Comparison of ENCODE assay signal across 22 mouse cellular contexts in genomic region chr2:73164666-73165065, GRCm38 (mm10). TPM values are rescaled to one million over a fixed set of nuclear protein-coding genes. Genes with fewer than 3 reads are reported as not detected.
DNase-seq lines count a peak whose midpoint lies in the region; ATAC-seq and TF ChIP-seq lines count a peak whose summit lies in the region.
"Had no signal": no experiment of that assay in that cellular context is flagged by ENCODE, and none has a peak within 500 bp of the region (broad histone marks: within the 10 kb centered on the region; RNA-seq: fewer than 3 reads in every experiment).

No protein-coding gene starts in this region.

- H3K4me3 ChIP-seq in heart, embryonic 11.5 days (ENCODE audit: low read depth, low read length) = no peak overlapping the region
- H3K4me3 ChIP-seq in lung, postnatal 0 days (ENCODE audit: low read depth, low read length) = no peak overlapping the region

- no peaks in the 10 kb centered on the region for H3K9me3 ChIP-seq in heart, embryonic 11.5 days (replicated peaks; ENCODE audit: control insufficient read depth, low read length)
- H3K9me3 ChIP-seq in lung, postnatal 0 days (ENCODE audit: low read length) = no peaks in the 10 kb centered on the region
- H3K9me3 ChIP-seq: G1E had no signal

- no peak for ATAC-seq in heart, embryonic 11.5 days (replicated peaks; ENCODE audit: insufficient number of reproducible peaks, low FRiP score, low TSS enrichment)
- ATAC-seq in lung, postnatal 0 days = peak; percentile 46
- ATAC-seq: activated CD4-positive, CD25-positive, alpha-beta regulatory T cell, adult 4 months; CD4-positive, CD25-positive, alpha-beta regulatory T cell, adult 4 months; Patski had no signal

- no peak overlapping the region for H3K4me2 ChIP-seq in heart, embryonic 11.5 days
- no peak overlapping the region for H3K4me2 ChIP-seq in lung, postnatal 0 days (replicated peaks; ENCODE audit: low read depth, low read length)

- H3K27me3 ChIP-seq in heart, embryonic 11.5 days (ENCODE audit: control insufficient read depth, insufficient read depth, low read length) = no peaks in the 10 kb centered on the region
- H3K27me3 ChIP-seq in lung, postnatal 0 days (replicated peaks; ENCODE audit: insufficient read depth, low read length) = no peaks in the 10 kb centered on the region
- H3K27me3 ChIP-seq: CH12.LX, Patski had no signal

- H3K9ac ChIP-seq in heart, embryonic 11.5 days (ENCODE audit: low read depth, low read length) = no peak overlapping the region
- H3K9ac ChIP-seq in lung, postnatal 0 days (replicated peaks; ENCODE audit: low read depth) = no peak overlapping the region

- no peak for TF ChIP-seq EP300 in lung, postnatal 0 days (IDR thresholded peaks at IDR 0.05)

- H3K36me3 ChIP-seq in heart, embryonic 11.5 days (ENCODE audit: control insufficient read depth, insufficient read depth, low read length) = no peaks in the 10 kb centered on the region
- no peaks in the 10 kb centered on the region for H3K36me3 ChIP-seq in lung, postnatal 0 days (ENCODE audit: insufficient read depth, low read length)

- H3K27ac ChIP-seq in heart, embryonic 11.5 days (ENCODE audit: low read depth, low read length) = no peak overlapping the region
- H3K27ac ChIP-seq in lung, postnatal 0 days (ENCODE audit: low read length) = no peak overlapping the region

- peak; percentile 2 for DNase-seq in heart, adult 11 months
- DNase-seq in lung, postnatal 0 days (ENCODE audit: low spot score) = peak; percentile 70
- DNase-seq in lung, postnatal 4 days = no peak
- peak; percentile 29 for DNase-seq in lung, postnatal 25 days (ENCODE audit: low spot score)
- DNase-seq in lung, postnatal 14 days = no peak
- peak; percentile 60 for DNase-seq in lung, postnatal 36 days
- no peak for DNase-seq in lung, postnatal 10 days
- DNase-seq: adrenal gland, adult 2 months; adrenal gland, adult 8-10 months; adrenal gland, postnatal 10 days; adrenal gland, postnatal 14 days; adrenal gland, postnatal 25 days; adrenal gland, postnatal 36 days; B cell, adult 2 months; cerebellum, adult 11 months; cerebellum, adult 11-12 months had no signal

- H3K4me1 ChIP-seq in heart, embryonic 11.5 days (ENCODE audit: control insufficient read depth, insufficient read depth, low read length) = no peaks in the 10 kb centered on the region
- H3K4me1 ChIP-seq in lung, postnatal 0 days (ENCODE audit: insufficient read depth, low read depth, low read length) = no peaks in the 10 kb centered on the region; the same call in 1 of the 2 replicates

- WGBS in heart, embryonic 11.5 days (ENCODE audit: insufficient replicate concordance) = 63% methylated on average over 1 of the region's 1 CpGs
- WGBS in lung, postnatal 0 days = 44% methylated on average over 1 of the region's 1 CpGs

- no peak for TF ChIP-seq CTCF in lung, postnatal 0 days (IDR thresholded peaks at IDR 0.05)

RNA-seq across cellular contexts. Expression of gene Ola1, which starts 54.1 kb away (rescaled TPM):
- 70.5 and 78.4 TPM in 2 replicates for polyA plus RNA-seq in heart, embryonic 11.5 days (2014; fragmentation: Nextera tagmentation; extraction: Ambion mirVana)
- 30.4 and 30.6 TPM in 2 replicates for polyA plus RNA-seq in lung, postnatal 0 days (2015; fragmentation: Nextera tagmentation; extraction: Ambion mirVana)

Comparison
In these comparisons a context has a peak if more than half of its experiments do, and no peak if none do; other contexts are left out.
1. DNase-seq: peak in heart, adult 11 months (single experiment), lung, postnatal 0 days (single experiment), lung, postnatal 25 days (single experiment) and lung, postnatal 36 days (single experiment); none in lung, postnatal 4 days (0 of 2), lung, postnatal 14 days (single experiment) and lung, postnatal 10 days (single experiment).